Mouse (Mus musculus): ENCODE data around the gene Tmem108. TPM values are rescaled to one million over a fixed set of nuclear protein-coding genes. Genes with fewer than 3 reads are reported as not detected.

Tmem108 gene
- total RNA-seq, 4 experiments from 2014 or later = 30.3 to 35.6 (median 33.9) TPM

DNA sequence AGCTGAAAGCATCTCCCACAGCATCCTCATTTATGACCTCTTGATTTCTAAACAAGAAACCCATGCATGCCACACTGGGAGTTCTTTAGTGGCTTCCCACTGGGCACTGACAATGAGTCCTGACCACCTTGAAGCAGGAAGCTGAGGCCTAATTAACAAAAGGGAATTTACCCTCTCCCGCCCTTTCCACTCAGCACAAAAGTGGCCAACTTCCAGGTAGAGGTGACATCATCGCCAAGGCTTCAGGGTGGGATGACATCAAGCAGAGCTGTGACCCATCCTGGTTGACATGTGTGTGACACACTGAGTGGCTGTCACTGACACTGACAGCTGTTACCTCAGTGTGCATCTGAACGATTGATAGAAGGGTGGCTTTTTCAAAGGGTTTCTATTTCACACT is 124.8 kb downstream of the Tmem108 start:
- DNase-seq (ENCODE audit: low spot score in 2 of 2) = peak in 1 of 2 experiments; percentile 1

DNA sequence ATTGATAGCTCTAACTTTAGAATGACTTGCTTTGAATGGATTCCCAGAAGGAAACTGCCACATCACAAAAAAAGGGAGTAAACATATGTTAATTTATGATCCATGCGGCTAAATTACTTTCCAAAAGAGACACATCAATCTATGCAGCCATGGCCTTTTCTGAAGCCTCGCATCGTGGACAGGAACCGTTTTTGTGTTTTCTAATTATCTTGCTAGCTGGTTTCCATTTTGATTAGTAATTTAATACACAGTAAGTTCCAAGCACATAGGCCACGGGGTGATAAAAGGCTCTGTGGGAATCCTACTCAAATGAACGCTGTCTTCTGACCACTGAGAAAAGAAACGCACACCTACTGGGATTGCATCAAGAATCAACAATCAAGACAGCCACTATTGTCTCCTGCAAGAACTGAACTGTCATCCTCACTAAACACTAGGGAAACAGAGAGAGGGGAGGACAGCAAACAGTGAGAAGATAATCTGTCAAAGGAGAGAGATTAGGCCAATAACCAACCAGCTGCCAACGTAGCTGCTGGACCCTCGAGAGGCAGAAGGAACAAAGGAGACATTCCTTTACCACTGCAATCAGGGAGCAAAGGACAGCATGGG is 132.7 kb downstream of the Tmem108 start:
- no peak for DNase-seq (ENCODE audit: low spot score in 2 of 2)

DNA sequence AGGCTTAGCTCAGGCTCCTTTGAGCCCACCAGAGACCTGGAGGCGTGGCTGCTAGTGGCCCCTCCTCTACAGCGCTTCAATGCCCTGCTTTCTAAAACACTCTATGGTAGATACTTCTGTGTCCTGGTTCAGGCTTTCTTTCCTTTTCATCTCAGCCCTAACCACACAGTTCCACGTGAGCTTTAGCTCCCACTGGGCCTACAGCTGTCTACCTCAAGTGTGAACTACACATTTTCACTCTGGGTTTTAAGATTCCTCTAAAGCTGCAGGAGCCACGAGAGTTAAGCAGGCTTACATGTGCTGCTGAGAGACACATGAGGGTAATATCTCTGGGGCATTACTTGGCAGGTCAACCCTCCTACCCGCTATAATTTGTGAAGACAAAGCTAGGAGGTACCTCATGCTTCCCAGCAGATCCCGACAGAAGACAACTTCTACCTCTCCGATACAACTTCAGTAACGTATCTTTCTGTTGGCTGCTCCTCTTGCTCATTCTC is 134.2 kb downstream of the Tmem108 start:
- DNase-seq (ENCODE audit: low spot score in 2 of 2) = no peak

DNA sequence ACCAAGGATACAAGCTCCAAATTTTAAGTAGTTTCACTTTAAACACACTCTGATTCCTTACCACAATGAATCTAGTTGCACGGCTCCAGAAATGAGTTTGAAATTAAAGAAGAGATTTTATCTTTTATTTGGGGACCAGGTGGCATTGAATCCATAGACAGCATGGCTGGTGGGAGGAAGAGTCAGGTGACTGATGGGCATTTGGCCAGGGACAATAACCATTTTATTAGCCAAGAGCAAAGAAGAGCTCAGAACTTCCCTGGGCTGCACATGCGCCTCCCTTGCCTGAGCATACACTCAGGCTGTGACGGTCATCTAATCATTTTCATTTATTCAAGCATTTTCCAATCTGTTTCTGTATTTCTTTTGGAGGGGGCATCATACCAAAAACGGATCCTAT is 135.5 kb downstream of the Tmem108 start:
- peak in 1 of 2 experiments; percentile 35 for DNase-seq (ENCODE audit: low spot score in 2 of 2)

DNA sequence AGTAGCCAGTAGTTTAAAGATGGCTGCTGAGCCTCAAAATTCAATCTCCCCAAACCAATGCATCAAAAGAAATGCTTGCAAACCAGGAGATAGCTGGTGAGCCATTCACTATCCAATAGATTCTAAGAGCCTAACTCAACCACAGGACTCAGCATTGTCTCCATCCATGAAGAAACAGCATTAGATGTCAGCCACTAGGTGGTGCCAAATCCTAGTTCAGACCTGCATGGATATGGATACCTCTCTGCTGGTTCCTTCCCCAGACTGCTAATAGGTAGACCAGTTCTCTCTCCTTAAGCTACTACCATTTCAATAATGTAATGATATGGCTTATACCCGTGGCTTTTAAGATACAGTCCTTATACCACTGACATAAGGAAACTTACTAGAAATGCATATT is 137.0 kb downstream of the Tmem108 start:
- peak; percentile 57 to 78 for DNase-seq (ENCODE audit: low spot score in 2 of 2)

DNA sequence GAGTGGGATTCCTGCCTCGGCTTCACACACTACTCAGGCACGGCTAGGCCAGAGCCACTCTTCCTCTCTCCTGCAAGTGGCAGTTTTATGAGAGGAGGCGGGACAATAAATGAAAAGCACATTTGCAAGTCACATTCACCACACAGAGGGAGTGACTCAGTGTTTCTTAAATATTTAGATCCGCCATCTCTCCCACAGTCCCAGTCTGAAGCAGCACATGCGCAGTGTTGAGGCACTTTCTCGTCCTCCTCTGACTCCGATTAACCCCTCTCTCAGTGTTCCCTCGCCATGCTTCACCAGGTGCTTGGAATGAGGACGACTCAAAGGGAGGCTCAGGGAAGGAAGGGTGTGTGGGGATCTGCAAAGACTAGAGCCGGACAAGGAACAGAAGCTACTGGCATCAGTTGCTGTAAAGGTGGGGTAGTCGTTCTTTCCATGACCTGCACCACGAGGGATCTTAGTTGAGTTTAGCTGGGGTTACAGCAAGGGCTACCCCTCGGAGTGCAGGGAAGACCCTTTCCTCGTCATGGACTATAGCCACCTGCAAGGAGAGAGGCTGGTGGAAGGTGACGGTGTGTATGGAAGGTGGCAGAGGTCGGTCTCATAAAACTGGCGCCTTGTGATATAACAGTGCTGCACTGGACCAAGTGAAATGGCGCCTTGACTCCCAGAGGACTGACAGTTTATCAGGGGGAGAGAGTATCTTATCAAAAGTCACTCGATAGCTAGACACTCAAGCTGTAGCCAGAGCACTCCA is 137.9 kb downstream of the Tmem108 start:
- peak; percentile 4 to 34 for DNase-seq (ENCODE audit: low spot score in 2 of 2)

DNA sequence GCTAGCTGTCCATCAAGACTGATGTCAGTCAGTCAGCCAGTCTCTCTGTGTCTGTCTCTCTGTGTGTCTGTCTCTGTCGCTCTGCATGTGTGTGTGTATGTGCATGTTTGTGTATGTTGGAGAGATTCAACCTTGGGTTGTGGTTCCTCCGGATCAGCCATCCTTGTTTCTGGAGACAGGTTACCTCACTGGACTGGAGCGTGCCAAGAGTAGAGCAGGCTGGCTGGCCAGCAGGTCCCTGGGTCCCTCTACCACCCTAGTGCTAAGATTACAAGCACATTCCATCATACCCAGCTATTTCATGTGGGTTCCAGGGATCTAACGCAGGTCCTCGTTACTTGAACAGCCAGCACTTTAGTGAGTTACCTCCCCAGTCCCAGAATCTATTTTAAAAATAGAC is 138.6 kb downstream of the Tmem108 start:
- no peak for DNase-seq (ENCODE audit: low spot score in 2 of 2)

DNA sequence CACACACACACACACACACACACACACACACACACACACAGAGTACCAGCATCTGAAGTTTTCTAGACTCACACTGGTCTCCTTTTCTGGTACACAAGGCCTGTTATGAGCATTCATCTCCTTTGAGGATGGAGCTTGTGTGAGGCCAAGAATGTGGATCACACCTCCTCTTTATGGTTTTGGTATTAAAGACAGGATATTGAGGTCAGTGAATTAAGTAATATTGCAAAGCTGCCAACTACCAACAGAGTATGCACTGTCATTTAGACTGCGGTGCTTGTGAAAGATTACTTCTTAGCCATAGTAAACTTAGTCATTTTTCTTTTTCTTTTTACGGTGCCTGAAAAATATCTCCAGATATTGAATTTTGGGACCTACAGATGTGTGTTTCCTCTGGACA is 139.8 kb downstream of the Tmem108 start:
- no peak for DNase-seq (ENCODE audit: low spot score in 2 of 2)

DNA sequence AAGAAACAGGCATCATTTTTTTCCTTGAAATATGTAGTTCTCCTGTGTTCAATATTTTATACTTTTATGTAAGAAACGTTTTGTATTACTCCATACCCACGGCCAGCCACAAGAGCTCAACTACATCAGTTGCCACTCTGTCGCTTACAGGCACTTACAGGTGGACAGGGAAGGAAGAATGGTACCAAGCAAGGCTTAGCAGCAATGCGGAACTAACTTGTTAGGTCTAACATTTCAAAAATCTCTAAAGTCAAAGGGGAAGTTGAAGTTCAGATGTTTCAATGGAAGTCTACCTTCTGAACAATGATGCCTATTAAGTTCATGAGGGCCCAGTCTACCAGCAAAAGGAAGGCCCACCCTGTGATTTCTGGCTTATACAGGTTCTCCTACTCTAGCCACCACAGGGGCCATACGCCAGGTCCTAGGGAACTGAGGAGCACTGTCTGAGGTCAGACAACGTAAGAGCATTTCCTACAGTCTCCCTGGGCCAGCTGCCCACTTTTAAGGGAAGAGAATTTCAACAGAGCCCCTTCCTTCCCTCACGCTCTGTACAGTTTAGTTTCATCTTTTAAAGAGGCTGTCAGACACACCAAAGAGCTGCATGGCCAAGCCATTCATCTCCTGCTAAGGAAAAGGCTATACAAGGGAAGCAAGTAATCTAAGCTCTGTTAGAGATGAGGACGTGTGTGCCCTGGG is 141.0 kb downstream of the Tmem108 start:
- DNase-seq (ENCODE audit: low spot score in 2 of 2) = no peak

DNA sequence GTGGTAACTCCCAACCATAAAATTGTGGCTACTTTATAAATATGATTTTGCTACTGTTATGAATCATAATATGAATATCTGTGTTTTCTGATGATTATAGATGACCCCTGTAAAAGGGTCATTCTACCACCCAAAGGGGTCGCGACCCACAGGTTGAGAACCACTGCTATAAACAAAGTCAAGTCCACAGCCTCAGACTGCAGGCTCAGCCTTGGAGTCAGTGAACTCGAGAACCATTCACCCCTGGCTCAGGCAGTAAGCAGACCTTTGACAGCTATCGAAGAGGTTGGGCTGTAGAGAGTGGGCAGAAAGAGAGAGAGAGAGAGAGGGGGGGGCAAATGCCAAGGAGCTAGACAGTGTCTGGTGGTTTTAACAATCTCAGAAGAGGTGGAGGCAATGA is 147.4 kb downstream of the Tmem108 start:
- no peak for DNase-seq (ENCODE audit: low spot score in 2 of 2)

DNA sequence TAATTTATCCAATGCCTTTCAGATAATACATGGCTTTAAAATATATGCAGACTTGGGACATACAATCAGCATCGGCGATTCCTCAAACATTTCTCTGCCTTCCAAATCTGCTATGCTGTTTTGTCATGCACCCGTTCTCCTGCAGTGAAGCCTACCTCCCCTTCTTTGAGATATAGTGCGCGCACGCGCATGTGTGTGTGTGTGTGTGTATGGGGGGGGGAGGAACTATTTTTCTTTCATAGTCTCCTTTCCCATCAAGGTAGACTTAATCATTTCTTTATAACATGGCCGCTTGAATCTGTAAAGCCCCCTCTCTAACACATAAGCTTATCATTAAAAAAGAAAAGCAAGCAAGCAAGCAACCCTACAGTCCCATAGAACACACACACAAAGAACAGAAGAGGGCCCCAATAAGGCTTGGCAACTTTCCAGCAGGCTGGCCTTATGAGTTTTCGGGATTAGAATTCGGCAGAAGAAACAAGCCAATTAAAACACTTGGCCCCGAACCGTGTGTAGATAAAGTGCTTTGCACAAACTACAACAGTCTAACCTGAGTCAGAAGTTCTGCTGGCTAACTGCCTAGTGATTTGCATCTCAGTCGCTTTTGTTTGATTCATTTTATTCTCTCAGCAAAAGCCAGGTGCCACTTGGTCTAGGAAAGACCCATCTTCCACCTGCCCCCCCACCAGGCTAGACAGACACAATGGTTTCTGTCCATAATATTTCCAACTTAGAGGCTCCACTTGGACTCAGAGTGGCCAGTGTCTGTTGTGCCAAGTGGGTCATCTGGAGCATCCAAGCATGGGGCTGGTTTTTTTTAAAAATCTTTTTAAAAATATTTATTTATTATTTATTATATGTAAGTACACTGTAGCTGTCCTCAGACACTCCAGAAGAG is 153.2 kb downstream of the Tmem108 start:
- no peak for DNase-seq (ENCODE audit: low spot score in 2 of 2)

DNA sequence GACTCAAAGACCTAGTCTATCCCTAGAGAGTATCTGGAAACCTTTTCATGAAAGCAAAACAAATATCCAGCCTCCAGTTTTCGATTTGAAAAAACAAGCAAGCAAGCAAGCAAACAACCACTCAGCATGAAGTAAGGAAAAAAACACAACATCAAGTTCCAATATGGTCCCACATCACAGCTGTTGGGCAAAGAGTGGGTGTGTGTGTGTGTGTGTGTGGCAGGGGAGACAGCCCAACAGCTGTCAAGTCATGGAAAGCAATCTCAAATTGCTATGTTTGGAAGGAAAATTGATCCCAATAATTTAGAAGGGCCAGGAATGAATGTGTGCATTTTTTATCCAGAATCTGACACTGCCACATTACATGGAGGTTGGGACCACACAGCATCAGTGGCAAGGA is 155.6 kb downstream of the Tmem108 start:
- DNase-seq (ENCODE audit: low spot score in 2 of 2) = no peak

DNA sequence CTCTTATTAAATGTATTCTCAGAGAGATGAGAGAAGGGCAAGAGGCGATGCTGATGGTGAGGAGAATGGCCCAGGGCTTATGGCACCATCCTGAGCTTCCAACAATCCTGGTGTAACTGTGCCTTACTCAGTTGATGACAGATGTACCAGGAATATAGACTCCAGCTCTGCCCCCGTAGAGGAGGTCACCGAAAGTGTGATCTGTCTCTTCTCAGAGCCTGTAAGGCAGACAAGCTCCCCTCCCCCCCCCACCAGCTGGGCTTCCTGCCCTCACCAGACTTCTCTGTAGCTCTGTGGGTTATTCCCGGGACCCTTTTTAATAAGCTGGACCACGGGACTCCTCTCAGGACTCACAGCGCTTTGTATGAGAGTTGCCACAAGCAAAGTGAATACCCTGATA is 157.8 kb downstream of the Tmem108 start:
- DNase-seq (ENCODE audit: low spot score in 2 of 2) = no peak

DNA sequence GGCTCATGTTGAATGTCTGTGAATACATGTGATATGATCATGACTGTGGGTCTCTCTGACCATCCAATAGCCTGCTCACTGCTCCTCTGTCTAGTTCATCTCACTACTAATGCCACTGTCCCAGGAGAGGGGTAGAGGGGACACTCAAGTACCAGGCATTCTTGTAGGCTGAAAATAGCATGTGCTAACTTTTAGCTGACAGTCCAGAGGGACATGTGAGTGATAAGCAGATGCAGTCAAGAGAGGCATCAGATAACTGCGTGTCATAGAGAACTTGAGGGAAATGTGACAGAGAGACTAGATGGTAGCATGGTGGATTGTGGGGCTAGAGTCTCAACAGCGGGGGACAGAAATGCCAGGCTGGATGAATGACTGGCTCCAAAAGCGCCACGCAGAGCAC is 159.8 kb downstream of the Tmem108 start:
- DNase-seq (ENCODE audit: low spot score in 2 of 2) = no peak

DNA sequence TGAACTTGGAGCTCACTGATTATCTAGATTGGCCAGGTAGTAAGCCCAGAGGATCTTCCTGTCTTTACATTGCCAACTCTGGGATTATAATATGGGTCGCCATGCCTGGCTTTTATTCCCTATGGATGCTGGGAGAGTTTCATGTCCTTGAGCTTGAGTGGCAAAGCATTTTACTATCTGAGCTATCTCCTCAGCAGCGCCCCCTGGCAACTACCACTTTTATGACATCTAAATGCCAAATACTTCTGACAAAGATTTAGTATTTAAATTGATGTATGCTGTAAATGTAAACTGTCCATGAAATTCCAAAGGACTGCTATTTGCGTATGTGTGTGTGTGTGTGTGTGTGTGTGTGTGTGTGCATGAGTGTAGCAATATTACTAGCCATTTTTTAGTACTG is 160.8 kb downstream of the Tmem108 start:
- DNase-seq (ENCODE audit: low spot score in 2 of 2) = no peak

DNA sequence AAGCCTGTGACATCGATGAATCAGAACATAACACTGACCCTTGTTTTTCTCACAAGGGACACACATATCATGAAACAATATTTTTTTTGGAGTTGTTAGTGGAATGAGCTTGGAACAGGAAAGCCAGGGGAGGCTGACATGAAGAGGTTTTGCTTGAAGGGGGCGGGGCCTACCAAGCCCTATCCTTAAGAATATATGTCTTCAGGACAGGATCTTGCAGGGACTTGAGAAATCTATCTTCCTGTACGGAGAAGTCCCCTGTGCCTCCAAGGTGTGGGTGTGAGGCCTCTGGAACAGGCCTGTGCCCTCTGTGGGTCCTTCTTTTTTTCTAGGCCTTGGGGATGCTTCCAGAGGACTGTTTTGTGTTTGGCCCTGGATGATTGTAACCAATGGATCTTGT is 161.7 kb downstream of the Tmem108 start:
- DNase-seq (ENCODE audit: low spot score in 2 of 2) = no peak

DNA sequence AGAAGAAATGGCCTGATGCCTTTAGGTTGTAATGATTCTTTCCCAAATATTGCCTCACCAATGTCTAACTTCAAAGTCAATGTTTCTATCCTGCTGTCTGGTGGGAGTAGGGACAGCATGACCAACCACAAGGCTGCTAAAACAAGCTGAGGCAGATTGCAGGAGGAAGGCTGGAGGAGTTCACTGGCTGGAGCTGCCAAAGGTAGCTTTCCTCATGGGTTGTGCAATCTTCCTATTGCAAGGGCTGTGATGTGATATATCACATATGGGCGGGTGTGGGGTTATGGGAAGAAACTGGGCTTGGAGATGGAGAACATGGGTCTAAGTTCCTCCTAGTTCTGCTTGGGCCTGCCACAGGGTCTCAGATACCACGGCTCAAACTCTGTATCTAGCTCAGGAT is 163.8 kb downstream of the Tmem108 start:
- DNase-seq (ENCODE audit: low spot score in 2 of 2) = peak; percentile 48 to 67

DNA sequence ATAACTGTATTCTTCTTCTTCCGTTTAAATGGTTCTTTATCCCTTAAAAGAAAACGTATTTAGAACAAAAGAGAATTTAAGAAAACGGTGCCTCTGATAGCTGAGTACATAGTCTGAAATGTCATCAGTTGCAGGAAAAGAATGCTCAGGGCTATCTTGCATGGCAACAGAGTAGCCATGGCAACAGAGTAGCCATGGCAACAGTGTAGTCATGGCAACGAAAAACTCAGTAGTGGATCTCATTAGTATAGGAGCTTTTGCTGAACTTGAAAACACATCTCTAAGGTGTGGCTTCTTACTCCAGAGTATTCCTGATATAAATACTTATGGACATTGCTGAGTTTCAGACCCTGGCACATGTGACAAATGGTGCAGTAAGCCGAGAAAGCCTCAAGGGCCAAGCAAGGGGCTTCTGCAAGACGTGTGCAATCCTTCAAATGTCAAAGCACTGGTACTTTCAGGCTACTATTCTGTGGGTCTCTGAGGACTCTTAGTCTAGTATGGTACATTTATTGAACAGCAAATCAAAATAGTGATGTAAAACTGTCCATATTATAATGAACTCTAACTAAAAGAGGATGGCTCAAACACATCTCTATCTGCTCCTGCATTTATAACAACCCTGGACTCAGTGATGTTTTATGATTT is 166.3 kb downstream of the Tmem108 start:
- peak; percentile 51 to 80 for DNase-seq (ENCODE audit: low spot score in 2 of 2)

DNA sequence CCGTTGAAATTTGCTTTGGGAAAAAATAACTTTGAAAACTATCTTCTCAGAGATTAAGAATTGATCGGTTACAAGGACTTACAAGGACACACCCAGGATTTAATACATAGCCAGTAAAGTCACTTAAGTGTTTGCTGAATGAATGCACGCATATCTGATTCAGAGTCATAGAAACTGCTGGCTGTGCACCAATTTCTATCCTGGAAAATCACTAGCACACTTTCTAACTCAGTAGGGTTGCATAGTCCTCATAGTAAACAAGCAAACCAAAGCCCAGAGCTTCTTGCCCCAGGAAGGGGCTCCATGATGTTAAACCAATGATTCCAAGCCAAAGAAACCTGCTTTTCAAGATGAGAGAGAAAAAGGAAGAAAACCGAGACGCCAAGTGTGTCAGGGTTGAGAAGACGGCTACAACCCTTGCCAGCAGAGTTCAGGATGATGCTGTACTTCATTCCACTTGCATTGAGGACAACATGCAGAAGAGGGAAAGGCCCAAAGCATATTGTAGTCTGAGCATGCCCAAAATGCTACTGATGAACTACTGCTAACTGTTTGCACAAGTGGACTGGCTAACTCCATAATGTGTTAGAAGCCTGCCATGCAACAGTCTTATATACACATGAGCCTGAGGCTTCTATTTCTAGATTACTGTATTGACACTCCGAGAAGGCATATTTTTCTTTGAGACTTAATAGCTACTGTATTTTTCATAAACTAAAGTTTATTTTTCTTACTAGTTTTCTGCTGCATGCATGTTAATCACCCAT is 167.0 kb downstream of the Tmem108 start:
- no peak for DNase-seq (ENCODE audit: low spot score in 2 of 2)

DNA sequence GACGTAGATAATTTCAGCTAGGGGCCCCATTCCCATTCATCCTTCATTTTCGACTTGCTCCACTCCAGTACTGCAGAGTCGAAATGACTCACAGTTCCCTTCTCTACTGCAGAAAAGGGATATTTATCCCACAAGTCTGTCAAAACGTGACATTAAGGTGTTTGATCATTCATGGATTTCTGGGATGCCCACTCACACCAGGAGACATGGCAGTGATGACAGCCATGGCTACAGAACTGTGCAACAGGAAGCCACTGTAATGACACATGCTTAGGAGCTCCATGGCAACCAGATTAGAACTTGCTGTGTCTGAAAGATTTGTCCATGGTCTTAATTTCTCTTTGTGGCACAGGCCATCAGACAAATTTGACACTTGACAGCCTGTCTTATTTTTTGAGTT is 168.6 kb downstream of the Tmem108 start:
- DNase-seq (ENCODE audit: low spot score in 2 of 2) = no peak
